Mouse (Mus musculus) lung, postnatal 0 days (tissue): ENCODE results near the gene Esrrg. TPM values are rescaled to one million over a fixed set of nuclear protein-coding genes. Genes with fewer than 3 reads are reported as not detected.

Experiments
- ATAC-seq: fragments of 200-750 bp; cut with Nextera tagmentation; 2 replicates; pipeline ENCODE4 v1.8.0; 2017; ENCODE audit warnings: moderate library complexity
- DNase-seq: peaks from one replicate; pipeline ENCODE4 v3.0.0-alpha.2; 2016; ENCODE audit warnings: low spot score
- H3K27ac ChIP-seq: fragments of 300-500 bp; sonication (generic); 2 replicates; pipeline ENCODE4 v1.5.1; 2014; ENCODE audit warnings: antibody characterized with exemption, mild to moderate bottlenecking, low read length, mixed read lengths
- H3K27me3 ChIP-seq: fragments of 300-500 bp; sonication (generic); replicated peaks from 2 replicates; pipeline ENCODE4 v1.6.1; 2014; ENCODE audit warnings: low read length, mixed read lengths; ENCODE audit not compliant: insufficient read depth
- H3K36me3 ChIP-seq: fragments of 300-500 bp; sonication (generic); 2 replicates; pipeline ENCODE4 v1.6.1; 2014; ENCODE audit warnings: low read length, mixed read lengths; ENCODE audit not compliant: insufficient read depth
- H3K4me1 ChIP-seq: fragments of 300-500 bp; sonication (generic); 2 replicates; pipeline ENCODE4 v1.6.1; 2014; ENCODE audit warnings: antibody characterized with exemption, low read depth, low read length, mixed read lengths; ENCODE audit not compliant: insufficient read depth
- H3K4me2 ChIP-seq: fragments of 300-500 bp; sonication (generic); replicated peaks from 2 replicates; pipeline ENCODE4 v1.6.1; 2014; ENCODE audit warnings: low read depth, mild to moderate bottlenecking, low read length, moderate library complexity, mixed read lengths
- H3K4me3 ChIP-seq: fragments of 300-500 bp; sonication (generic); 2 replicates; pipeline ENCODE4 v1.5.1; 2014; ENCODE audit warnings: low read depth, low read length
- H3K9ac ChIP-seq: fragments of 300-500 bp; sonication (generic); replicated peaks from 2 replicates; pipeline ENCODE4 v1.6.1; 2014; ENCODE audit warnings: low read depth, mild to moderate bottlenecking
- H3K9me3 ChIP-seq: fragments of 300-500 bp; sonication (generic); 2 replicates; pipeline ENCODE4 v1.6.1; 2016; ENCODE audit warnings: low read length, mixed read lengths
- CTCF ChIP-seq: IDR thresholded peaks from 2 replicates; pipeline ENCODE4 v1.5.1; 2016; ENCODE audit warnings: antibody characterized with exemption, mild to moderate bottlenecking
- EP300 ChIP-seq: IDR thresholded peaks from 2 replicates; pipeline ENCODE4 v1.6.1; 2016; ENCODE audit warnings: antibody characterized with exemption, mild to moderate bottlenecking, control low read depth
- WGBS: fragments of 180-500 bp; shearing (Covaris S2); extraction: QIAGEN DNeasy Blood & Tissue Kit; methylation state at CpG from one replicate; pipeline ENCODE4 v1.1.7; 2014; 5-methylcytosine and 5-hydroxymethylcytosine counted together
- polyA plus RNA-seq: library from polyadenylated mRNA; unstranded; fragments of >200 nt; fragmentation: Nextera tagmentation; extraction: Ambion mirVana; gene quantifications from 2 replicates; pipeline ENCODE4 v1.2.1, GENCODE M21; 2015

The Esrrg gene
- polyA plus RNA-seq, 1 experiment from 2014 or later = 0.54 TPM

GRCm38 (mm10) chr1:187672446-187672845 lies 63.9 kb downstream of the Esrrg start:
- no peak for TF ChIP-seq CTCF
- TF ChIP-seq EP300 = no peak
- Histone ChIP-seq H3K4me2 (no peak overlapping the region), H3K4me1 (no peaks in the 10 kb centered on the region), H3K9ac (no peak overlapping the region), H3K9me3 (no peaks in the 10 kb centered on the region), H3K4me3 (no peak overlapping the region), H3K27ac (no peak overlapping the region), H3K36me3 (no peaks in the 10 kb centered on the region), H3K27me3 (no peaks in the 10 kb centered on the region)
- no peak for ATAC-seq
- WGBS = 77% methylated on average over 5 of the region's 5 CpGs
- DNase-seq = no peak

GRCm38 (mm10) chr1:187674771-187675186 lies 66.2 kb downstream of the Esrrg start:
- no peak for ATAC-seq

GRCm38 (mm10) chr1:187676626-187677025 lies 68.0 kb downstream of the Esrrg start:
- ATAC-seq = no peak

More at GRCm38 (mm10) chr1:187674771-187675186, 66.2 kb downstream of the Esrrg start:
- no peaks in the 10 kb centered on the region for H3K27me3 ChIP-seq
- no peak overlapping the region for H3K4me3 ChIP-seq
- H3K4me1 ChIP-seq = no peaks in the 10 kb centered on the region
- DNase-seq = no peak
- WGBS = 42% methylated on average over 10 of the region's 10 CpGs
- H3K27ac ChIP-seq = no peak overlapping the region
- no peaks in the 10 kb centered on the region for H3K9me3 ChIP-seq
- TF ChIP-seq CTCF (no peak), EP300 (no peak)
- H3K9ac ChIP-seq = no peak overlapping the region
- H3K4me2 ChIP-seq = no peak overlapping the region
- H3K36me3 ChIP-seq = no peaks in the 10 kb centered on the region

GRCm38 (mm10) chr1:187679246-187679645 lies 70.7 kb downstream of the Esrrg start:
- H3K27me3 ChIP-seq = no peaks in the 10 kb centered on the region
- H3K4me2 ChIP-seq = no peak overlapping the region
- H3K27ac ChIP-seq = no peak overlapping the region
- no peak overlapping the region for H3K4me3 ChIP-seq
- ATAC-seq (no peak), DNase-seq (no peak)
- H3K36me3 ChIP-seq = no peaks in the 10 kb centered on the region
- no peaks in the 10 kb centered on the region for H3K9me3 ChIP-seq
- TF ChIP-seq CTCF (no peak), EP300 (no peak)
- WGBS = 45% methylated on average over 1 of the region's 1 CpGs
- H3K4me1 ChIP-seq = no peaks in the 10 kb centered on the region
- no peak overlapping the region for H3K9ac ChIP-seq

More at GRCm38 (mm10) chr1:187676626-187677025, 68.0 kb downstream of the Esrrg start:
- Histone ChIP-seq H3K4me1 (no peaks in the 10 kb centered on the region), H3K4me3 (no peak overlapping the region), H3K9me3 (no peaks in the 10 kb centered on the region), H3K4me2 (no peak overlapping the region), H3K9ac (no peak overlapping the region), H3K27ac (no peak overlapping the region), H3K36me3 (no peaks in the 10 kb centered on the region), H3K27me3 (no peaks in the 10 kb centered on the region)
- no peak for DNase-seq
- 74% methylated on average over 10 of the region's 10 CpGs for WGBS
- TF ChIP-seq CTCF (no peak), EP300 (no peak)

- DNase-seq (no peak), ATAC-seq (no peak)
- Histone ChIP-seq H3K4me1 (no peaks in the 10 kb centered on the region), H3K4me2 (no peak overlapping the region), H3K4me3 (no peak overlapping the region), H3K27me3 (no peaks in the 10 kb centered on the region), H3K9me3 (no peaks in the 10 kb centered on the region), H3K27ac (no peak overlapping the region), H3K36me3 (no peaks in the 10 kb centered on the region), H3K9ac (no peak overlapping the region)
- 71% methylated on average over 4 of the region's 4 CpGs for WGBS
- no peak for TF ChIP-seq CTCF
- no peak for TF ChIP-seq EP300
These were observed 75.9 kb downstream of the Esrrg start for GRCm38 (mm10) chr1:187684519-187684918.

- H3K36me3 ChIP-seq = no peaks in the 10 kb centered on the region
- H3K27me3 ChIP-seq = no peaks in the 10 kb centered on the region
- no peak overlapping the region for H3K27ac ChIP-seq
- no peaks in the 10 kb centered on the region for H3K9me3 ChIP-seq
- H3K4me1 ChIP-seq = no peaks in the 10 kb centered on the region
- ATAC-seq = no peak
- TF ChIP-seq CTCF = no peak
- no peak for TF ChIP-seq EP300
- WGBS = 78% methylated on average over 11 of the region's 11 CpGs
- no peak overlapping the region for H3K4me2 ChIP-seq
- H3K9ac ChIP-seq = no peak overlapping the region
- no peak overlapping the region for H3K4me3 ChIP-seq
- no peak for DNase-seq
These were observed 83.4 kb downstream of the Esrrg start for GRCm38 (mm10) chr1:187691846-187692525.
